Mouse (Mus musculus) left cerebral cortex, postnatal 10 days (tissue): ENCODE data around the gene Serpina1a. TPM values are rescaled to one million over a fixed set of nuclear protein-coding genes. Genes with fewer than 3 reads are reported as not detected.
"Not testable (repeated sequence)": the region's sequence is repeated elsewhere in the genome, so short reads cannot be mapped to it uniquely, and the experiment has no call there.

Experiments
- DNase-seq, 2 experiments: peaks; one replicate each; pipeline ENCODE4 v3.0.0; 2021 to 2022; ENCODE audit warnings: low spot score in 2 of 2, mixed read lengths in 1 of 2; ENCODE audit errors: extremely low spot score in 1 of 2
- intact Hi-C: fragments of 180-260 bp; cut with DNase I; formaldehyde crosslinking; loops from one replicate; pipeline ENCODE4 v1.15.1; 2025
- total RNA-seq, 2 experiments: library from RNA; stranded (reverse); gene quantifications; 2 replicates each; pipeline ENCODE4 v1.2.3; 2021

Serpina1a gene
- total RNA-seq, result not detected

DNA sequence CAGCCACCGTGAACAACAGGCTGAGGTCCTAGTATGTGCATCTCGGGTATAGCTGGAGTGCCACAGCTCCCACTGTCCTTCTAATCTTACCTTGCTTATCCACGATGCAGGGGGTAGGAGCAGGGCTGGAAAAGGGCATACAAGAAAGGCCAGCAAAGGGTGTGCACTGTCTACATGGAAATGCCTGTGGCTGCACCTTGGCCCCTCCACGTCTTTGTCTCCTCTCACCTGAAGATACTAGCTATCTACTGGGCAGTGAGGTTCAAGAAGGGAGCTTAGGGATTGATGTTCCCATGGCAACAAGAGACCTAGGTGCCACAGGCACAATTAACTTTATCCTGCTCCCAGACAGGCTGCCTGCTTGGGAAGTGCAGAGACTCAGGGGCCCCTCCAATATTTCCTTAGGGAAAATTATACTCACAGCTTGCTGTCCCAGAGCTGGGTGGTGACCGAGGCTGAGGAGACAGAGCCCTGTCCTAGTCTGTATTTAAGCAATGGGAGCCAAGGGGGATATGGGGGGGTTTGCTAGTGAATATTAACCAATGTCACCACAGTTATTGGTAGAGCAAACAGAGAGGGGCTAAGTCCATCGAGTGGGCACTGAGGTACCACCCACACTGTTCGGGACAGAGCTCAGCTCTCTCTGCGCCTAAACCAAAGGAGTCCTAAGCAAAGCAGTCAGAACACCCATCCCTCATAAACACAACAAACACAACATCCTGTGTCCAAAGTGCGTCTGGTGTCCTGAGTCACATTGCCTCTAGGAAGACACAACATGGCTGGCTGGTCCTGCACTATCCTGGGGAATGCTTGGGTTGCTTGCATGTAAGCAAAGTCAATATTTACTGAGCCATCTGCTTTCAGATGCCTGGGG is at the start of gene Serpina1a:
Gene Serpina1a (minus strand): TSS at position 462 of the 874 bp plus-strand sequence.
- intact Hi-C loops, DNase-seq: not testable (repeated sequence)

DNA sequence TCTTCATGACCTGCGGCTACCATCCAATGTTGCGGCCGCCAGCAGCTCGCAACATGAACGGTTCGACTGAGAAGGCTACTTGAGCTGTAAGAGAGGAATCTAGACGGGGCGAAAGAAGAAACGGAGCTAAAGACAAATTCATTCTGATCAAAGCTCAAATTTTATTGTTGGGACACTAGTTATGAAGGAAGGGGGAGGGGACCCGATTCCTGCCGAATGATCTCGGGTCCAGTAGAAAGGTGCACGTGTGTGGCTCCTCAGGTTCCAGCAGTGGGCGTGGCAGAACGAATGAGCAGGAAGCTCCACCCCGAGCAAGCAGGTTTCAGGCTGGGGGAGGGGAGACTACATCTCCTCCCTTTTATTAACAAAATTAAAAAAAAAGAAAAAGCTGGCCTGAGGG is 45.8 kb upstream of the Serpina1a start:
- intact Hi-C loops, DNase-seq: not testable (repeated sequence)

DNA sequence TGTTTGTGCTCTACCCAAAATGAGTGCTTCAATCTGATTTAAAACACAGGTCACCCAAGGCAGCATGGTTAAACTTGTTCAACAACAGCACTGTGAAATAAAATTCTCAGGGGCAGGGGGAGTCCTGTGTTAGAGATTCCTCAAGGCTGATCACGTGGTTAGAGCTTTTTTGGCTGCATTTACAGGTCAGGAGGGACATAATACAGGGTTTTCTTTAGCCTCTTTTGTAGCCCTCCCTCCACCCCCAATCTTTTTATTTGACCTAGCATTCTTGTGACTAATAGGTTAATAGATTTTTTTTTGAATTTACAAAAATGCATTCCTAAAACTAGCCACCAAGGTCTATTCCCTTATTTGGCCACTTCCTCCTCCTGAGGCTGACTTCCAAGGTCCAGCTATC is 44.4 kb upstream of the Serpina1a start:
- DNase-seq, intact Hi-C loops: not testable (repeated sequence)

DNA sequence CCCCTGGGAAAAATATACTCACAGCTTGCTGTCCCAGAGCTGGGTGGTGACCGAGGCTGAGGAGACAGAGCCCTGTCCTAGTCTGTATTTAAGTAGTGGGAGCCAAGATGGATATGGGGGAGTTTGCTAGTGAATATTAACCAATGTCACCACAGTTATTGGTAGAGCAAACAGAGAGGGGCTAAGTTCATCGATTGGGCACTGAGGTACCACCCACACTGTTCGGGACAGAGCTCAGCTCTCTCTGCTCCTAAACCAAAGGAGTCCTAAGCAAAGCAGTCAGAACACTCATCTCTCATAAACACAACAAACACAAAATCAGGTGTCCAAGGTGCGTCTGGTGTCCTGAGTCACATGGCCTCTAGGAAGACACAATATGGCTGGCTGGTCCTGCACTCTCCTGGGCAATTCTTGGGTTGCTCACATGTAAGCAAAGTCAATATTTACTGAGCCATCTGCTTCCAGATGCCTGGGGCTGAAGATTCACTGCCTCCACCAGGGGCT is 41.5 kb upstream of the Serpina1a start, which contains the start of gene Serpina1c:
Gene Serpina1c (minus strand): TSS at position 51 of the 504 bp plus-strand sequence.
- DNase-seq, intact Hi-C loops: not testable (repeated sequence)

DNA sequence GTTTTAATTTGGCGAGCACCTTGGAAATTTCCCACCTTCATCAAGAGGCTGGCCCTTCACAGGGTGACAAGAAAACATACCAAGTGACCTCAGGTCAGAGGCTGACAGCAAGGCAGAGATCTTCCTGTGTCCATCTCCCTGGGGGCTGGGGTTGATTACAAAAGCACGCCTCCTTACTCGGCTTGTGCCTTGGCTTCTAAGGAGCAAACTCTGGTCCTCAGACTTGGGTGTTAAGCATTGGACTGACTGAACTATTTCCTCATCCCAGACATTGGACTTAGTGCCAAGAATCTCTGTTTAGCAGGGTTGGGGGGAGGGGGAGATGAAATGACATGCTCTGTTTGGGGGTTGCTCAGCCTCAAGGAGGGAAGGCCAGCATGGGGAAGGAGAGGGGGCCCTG is 38.6 kb upstream of the Serpina1a start:
- intact Hi-C loops, DNase-seq: not testable (repeated sequence)

DNA sequence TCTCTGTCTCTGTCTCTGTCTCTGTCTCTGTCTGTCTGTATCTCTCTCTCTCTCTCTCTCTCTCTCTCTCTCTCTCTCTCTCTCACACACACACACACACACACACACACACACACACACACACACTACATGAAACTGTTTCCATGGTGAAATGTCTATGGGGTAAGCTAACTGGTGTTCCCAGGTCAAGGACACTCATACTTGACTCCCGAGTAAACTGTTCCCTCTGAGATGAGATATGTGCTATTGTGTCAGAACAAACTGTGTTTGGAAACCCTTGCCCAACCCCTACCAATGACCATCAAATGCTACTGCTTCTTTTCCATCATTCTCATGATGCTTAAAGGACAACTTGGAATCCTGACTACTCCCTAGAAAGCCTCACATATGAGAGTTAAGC is 3.5 kb upstream of the Serpina1a start:
- DNase-seq, intact Hi-C loops: not testable (repeated sequence)

DNA sequence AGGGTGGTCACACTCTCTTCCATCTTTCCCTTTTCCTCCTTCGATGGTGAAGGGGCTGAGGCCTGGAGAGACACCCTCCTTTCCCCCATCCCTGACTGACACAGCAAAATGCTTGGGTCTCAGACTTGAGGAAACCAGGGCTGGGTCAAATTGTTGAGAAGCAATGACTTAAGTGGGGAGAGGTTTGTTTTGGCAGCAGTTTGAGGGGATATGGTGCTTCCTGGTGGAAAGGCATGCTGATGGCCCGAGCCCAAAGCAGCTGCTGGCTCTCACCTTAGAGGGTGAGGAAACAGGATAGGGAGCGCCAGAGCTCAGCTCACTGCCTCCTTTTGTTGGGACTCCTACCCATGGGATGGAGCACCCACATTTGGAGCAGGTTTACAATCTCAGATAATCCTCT is 2.4 kb downstream of the Serpina1a start:
- intact Hi-C loops, result no loop called here
- no peak for DNase-seq

DNA sequence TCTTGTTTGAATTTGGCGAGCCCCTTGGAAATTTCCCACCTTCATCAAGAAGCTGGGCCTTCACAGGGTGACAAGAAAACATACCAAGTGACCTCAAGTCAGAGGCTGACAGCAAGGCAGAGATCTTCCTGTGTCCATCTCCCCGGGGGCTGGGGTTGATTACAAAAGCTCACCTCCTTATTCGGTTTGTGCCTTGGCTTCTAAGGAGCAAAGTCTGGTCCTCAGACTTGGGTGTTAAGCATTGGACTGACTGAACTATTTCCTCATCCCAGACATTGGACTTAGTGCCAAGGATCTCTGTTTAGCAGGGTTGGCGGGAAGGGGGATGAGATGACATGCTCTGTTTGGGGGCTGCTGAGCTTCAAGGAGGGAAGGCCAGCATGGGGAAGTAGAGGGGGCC is 2.8 kb downstream of the Serpina1a start:
- DNase-seq, intact Hi-C loops: not testable (repeated sequence)

DNA sequence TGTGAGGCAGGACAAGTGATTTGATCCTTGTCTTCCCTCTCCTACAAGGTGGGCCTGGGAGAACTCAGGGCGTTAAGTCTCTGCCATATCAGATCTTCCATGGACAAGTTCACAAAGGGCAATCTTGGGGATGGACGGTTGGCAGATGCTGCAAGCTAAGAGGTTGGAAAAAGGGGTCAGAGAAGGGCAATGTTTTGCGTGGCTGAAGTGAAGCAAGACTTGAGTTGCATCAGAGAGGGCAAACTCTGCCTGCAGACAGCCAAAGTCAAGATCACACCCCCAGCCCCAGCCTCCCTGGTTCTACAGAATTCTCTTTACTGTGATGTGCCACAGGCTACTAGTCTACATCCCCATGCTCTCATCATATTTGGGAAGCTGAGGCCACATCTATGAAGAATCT is 3.8 kb downstream of the Serpina1a start:
- DNase-seq, intact Hi-C loops: not testable (repeated sequence)

DNA sequence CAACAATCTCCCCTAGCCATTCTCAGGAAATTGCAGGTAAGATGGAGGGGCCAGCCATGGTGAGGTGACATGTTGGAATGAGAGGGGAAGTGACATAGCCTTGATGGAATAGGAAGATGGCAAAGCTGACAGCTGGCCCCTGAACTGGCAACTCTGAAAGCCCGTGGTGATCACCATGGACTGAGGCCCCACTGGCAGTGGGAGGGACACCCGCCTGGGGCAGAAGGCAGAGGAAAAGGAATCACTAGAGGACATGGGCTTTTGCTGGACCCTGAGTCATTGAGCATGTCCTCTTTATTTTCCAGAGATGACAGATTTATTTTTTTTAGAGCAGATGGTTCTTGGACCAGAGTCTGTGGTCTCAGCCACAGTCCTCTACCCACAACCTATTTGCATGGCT is 10.3 kb downstream of the Serpina1a start:
- DNase-seq, result not testable (repeated sequence)

DNA sequence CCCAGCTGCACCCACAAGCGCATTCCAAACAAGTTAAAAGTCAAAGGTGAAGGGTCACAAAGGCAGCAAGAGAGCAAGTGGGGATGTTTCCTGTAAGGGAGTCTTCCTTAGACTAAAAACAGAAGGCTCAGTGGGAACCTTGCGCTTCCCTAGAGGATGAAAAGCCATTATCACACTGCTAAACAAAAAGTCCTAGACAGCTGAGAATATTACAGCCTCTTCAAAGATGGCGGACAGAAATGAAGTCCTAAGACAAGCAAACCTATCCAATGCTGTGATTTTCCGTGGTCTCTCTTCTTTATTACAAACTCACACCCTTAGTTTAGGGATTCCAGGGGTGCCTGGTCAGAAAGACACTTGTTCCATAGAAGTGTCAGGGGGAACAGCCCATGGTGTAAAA is 33.1 kb downstream of the Serpina1a start, which contains the start of gene Serpina1b:
Gene Serpina1b (minus strand): TSS at position 101 of the 400 bp plus-strand sequence.
- DNase-seq, intact Hi-C loops: not testable (repeated sequence)

More for the DNA sequence above, 10.3 kb downstream of the Serpina1a start:
- intact Hi-C loops, result not testable (repeated sequence)

DNA sequence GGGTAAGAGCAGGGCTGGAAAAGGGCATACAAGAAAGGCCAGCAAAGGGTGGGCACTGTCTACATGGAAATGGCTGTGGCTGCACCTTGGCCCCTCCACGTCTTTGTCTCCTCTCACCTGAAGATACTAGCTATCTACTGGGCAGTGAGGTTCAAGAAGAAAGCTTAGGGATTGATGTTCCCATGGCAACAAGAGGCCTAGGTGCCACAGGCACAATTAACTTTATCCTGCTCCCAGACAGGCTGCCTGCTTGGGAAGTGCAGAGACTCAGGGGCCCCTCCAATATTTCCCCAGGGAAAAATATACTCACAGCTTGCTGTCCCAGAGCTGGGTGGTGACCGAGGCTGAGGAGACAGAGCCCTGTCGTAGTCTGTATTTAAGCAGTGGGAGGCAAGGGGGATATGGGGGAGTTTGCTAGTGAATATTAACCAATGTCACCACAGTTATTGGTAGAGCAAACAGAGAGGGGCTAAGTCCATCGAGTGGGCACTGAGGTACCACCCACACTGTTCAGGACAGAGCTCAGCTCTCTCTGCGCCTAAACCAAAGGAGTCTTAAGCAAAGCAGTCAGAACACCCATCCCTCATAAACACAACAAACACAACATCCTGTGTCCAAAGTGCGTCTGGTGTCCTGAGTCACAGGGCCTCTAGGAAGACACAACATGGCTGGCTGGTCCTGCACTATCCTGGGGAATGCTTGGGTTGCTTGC is 35.5 kb downstream of the Serpina1a start:
- intact Hi-C loops, DNase-seq: not testable (repeated sequence)

DNA sequence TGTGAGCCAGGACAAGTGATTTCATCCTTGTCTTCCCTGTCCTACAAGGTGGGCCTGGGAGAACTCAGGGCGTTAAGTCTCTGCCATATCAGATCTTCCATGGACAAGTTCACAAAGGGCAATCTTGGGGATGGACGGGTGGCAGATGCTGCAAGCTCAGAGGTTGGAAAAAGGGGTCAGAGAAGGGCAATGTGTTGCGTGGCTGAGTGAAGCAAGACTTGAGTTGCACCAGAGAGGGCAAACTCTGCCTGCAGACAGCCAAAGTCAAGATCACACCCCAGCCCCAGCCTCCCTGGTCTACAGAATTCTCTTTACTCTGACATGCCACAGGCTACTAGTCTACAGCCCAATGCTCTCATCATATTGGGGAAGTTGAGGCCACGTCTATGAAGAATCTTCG is 39.5 kb downstream of the Serpina1a start:
- intact Hi-C loops, DNase-seq: not testable (repeated sequence)

Other genes with a start within 250 kb of the Serpina1a start
- gene Serpina10, start 232.1 kb downstream of the Serpina1a start, total RNA-seq, result not detected
- not detected for gene Serpina6, start 206.3 kb downstream of the Serpina1a start, total RNA-seq
- not detected for gene Serpina16, start 187.4 kb downstream of the Serpina1a start, total RNA-seq
- gene Serpina1f, start 168.0 kb downstream of the Serpina1a start, total RNA-seq, result not detected
- gene Serpina1d, start 90.0 kb downstream of the Serpina1a start, total RNA-seq, result not detected
- gene Serpina1b, start 33.2 kb downstream of the Serpina1a start, total RNA-seq, result under 1 TPM in 1 of 2 experiments, not detected in 1; 0.24 TPM
- gene Serpina1c, start 41.3 kb upstream of the Serpina1a start, total RNA-seq, result not detected
- gene Serpina1e, start 95.4 kb upstream of the Serpina1a start, total RNA-seq, result not detected
- gene Serpina11, start 126.4 kb upstream of the Serpina1a start, total RNA-seq, result not detected
- gene Serpina9, start 150.2 kb upstream of the Serpina1a start, total RNA-seq, result 1 to 10 TPM in 1 of 2 experiments, under 1 TPM in 1; 0.22 to 1.9 TPM
- gene Serpina12, start 180.9 kb upstream of the Serpina1a start, total RNA-seq, result not detected
- not detected for gene Serpina5, start 237.6 kb upstream of the Serpina1a start, total RNA-seq
- not detected for gene Serpina3a, start 249.2 kb upstream of the Serpina1a start, total RNA-seq